Mouse (Mus musculus) limb, embryonic 15.5 days (tissue): ENCODE results near the gene Ncapg. TPM values are rescaled to one million over a fixed set of nuclear protein-coding genes. Genes with fewer than 3 reads are reported as not detected.
"Not testable (repeated sequence)": the region's sequence is repeated elsewhere in the genome, so short reads cannot be mapped to it uniquely, and the experiment has no call there.

ENCODE experiments used
- ATAC-seq: fragments of 200-750 bp; cut with Nextera tagmentation; 2 replicates; pipeline ENCODE4 v1.8.0; 2017; ENCODE audit warnings: low read depth, moderate TSS enrichment; ENCODE audit not compliant: insufficient number of reproducible peaks, low FRiP score, low TSS enrichment
- H3K27ac ChIP-seq: fragments of 300-500 bp; sonication (generic); 2 replicates; pipeline ENCODE4 v1.5.1; 2015; ENCODE audit warnings: moderate library complexity, mild to moderate bottlenecking, inconsistent platforms
- H3K27me3 ChIP-seq: fragments of 300-500 bp; sonication (generic); 2 replicates; pipeline ENCODE4 v1.6.1; 2015; ENCODE audit warnings: inconsistent platforms
- H3K36me3 ChIP-seq: fragments of 300-500 bp; sonication (generic); 2 replicates; pipeline ENCODE4 v1.6.1; 2015; ENCODE audit warnings: inconsistent platforms
- H3K4me1 ChIP-seq: fragments of 300-500 bp; sonication (generic); 2 replicates; pipeline ENCODE4 v1.6.1; 2015; ENCODE audit warnings: inconsistent platforms
- H3K4me2 ChIP-seq: fragments of 300-500 bp; sonication (generic); 2 replicates; pipeline ENCODE4 v1.6.1; 2015; ENCODE audit warnings: mild to moderate bottlenecking, inconsistent platforms
- H3K4me3 ChIP-seq: fragments of 300-500 bp; sonication (generic); 2 replicates; pipeline ENCODE4 v1.5.1; 2015; ENCODE audit warnings: mild to moderate bottlenecking, inconsistent platforms
- H3K9ac ChIP-seq: fragments of 300-500 bp; sonication (generic); 2 replicates; pipeline ENCODE4 v1.6.1; 2015; ENCODE audit warnings: inconsistent platforms
- H3K9me3 ChIP-seq: fragments of 300-500 bp; sonication (generic); 2 replicates; pipeline ENCODE4 v1.6.1; 2016; ENCODE audit warnings: inconsistent platforms
- WGBS: fragments of 180-500 bp; shearing (Covaris S2); methylation state at CpG from one replicate; pipeline ENCODE4 v1.1.7; 2015; 5-methylcytosine and 5-hydroxymethylcytosine counted together
- polyA plus RNA-seq: library from polyadenylated mRNA; unstranded; fragments of >200 nt; fragmentation: Nextera tagmentation; extraction: Ambion mirVana; gene quantifications from 2 replicates; pipeline ENCODE4 v1.2.1, GENCODE M21; 2015

The Ncapg gene
- 33.0 and 35.7 TPM in 2 replicates for polyA plus RNA-seq

DNA sequence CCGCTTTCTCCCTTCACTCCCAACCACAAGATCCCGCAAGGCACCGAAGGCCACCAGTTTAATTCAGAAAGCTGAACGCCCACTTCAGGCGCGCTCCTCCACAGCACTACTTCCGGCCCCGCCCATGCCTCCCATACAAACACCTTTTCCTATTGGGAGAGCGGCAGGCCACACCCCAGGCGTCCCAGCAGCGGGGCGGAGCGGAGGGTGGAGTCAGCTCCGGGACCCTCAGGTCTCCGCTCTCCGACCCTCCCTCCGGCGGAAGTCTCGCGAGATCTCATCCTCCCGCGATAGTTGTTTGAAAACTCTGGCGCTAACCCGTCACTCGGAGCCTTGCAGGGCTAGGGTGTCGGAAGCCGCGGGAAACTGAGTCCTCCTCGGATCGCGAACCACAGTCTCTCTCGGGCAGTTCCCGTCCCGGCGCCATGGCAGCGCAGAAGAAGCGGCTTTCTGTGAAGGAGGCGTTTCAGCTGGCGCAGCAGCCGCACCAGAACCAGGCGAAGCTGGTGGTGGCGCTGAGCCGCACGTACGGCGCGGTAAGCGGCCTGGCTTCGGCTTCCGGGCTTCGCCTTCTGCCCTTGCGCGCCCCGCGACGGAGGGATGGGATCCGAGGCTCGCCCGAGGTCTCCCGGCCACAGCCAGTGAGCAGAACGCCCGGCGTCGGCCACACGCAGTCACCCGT, at the start of gene Ncapg:
Gene Ncapg, plus strand, starts transcription at position 322 of the 682 bp plus-strand sequence.
- no peaks in the 10 kb centered on the region for H3K27me3 ChIP-seq

DNA sequence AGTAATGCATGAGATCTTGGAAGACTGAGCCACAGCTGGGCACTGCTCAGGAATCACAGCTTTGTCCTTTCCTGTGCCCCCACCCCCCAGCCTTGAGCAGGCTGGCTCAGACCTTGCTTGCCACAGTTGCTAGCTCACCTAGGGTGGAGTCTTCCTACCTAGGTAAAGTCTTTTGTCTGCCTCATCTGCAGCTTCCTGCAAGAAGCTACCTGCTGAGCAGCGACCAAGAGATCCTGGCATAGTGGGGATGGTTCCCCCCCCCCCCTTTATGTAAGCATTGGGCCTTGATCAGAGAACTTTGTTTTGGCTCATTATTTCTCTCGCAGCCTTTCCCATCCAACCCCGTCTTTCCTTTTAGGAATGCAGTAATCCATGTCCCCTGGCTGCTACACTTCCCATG, 48.2 kb upstream of the Ncapg start:
- no peaks in the 10 kb centered on the region for H3K27me3 ChIP-seq
- WGBS: 48% methylated on average over 3 of the region's 3 CpGs
- H3K4me1 ChIP-seq: no peaks in the 10 kb centered on the region
- ATAC-seq: no peak
- H3K9ac ChIP-seq: no peak overlapping the region
- no peak overlapping the region for H3K4me2 ChIP-seq
- H3K4me3 ChIP-seq: no peak overlapping the region
- no peaks in the 10 kb centered on the region for H3K9me3 ChIP-seq
- no peaks in the 10 kb centered on the region for H3K36me3 ChIP-seq
- no peak overlapping the region for H3K27ac ChIP-seq

More for the DNA sequence above, at the start of gene Ncapg:
- ATAC-seq: peak; percentile 100
- peak within 1 kb of the TSS; percentile 83 for H3K4me3 ChIP-seq
- peaks cover 11% of the 10 kb centered on the region for H3K4me1 ChIP-seq
- WGBS: under 1% methylated on average over 66 of the region's 66 CpGs
- H3K27ac ChIP-seq: peak within 1 kb of the TSS; percentile 87
- peak within 1 kb of the TSS; percentile 96 for H3K4me2 ChIP-seq
- peak within 1 kb of the TSS; percentile 62 for H3K9ac ChIP-seq
- no peaks in the 10 kb centered on the region for H3K36me3 ChIP-seq
- H3K9me3 ChIP-seq: no peaks in the 10 kb centered on the region

DNA sequence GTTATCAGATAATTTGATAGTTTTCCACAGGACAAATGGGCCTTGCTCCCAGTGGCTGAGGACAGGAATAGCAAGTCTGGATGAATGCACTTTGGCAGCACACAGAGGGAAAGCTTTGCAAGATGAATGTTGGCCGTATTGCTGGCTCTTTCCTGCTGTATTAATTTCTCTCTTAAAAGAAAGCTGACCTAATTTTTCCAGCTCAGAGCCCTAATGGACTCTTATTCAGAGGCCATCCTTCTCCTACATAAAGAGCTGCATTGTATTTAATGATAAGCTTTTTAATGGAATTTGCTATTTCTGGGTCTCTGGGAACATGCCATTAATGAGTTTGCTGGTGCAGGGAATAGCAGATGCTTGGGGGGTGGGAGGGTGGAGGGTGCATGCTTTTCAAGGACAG, 41.9 kb upstream of the Ncapg start:
- WGBS: 29% methylated on average over 1 of the region's 1 CpGs
- no peak overlapping the region for H3K27ac ChIP-seq
- H3K36me3 ChIP-seq: no peaks in the 10 kb centered on the region
- H3K9me3 ChIP-seq: no peaks in the 10 kb centered on the region
- no peaks in the 10 kb centered on the region for H3K27me3 ChIP-seq
- no peak for ATAC-seq
- no peak overlapping the region for H3K9ac ChIP-seq
- no peak overlapping the region for H3K4me3 ChIP-seq
- no peaks in the 10 kb centered on the region for H3K4me1 ChIP-seq
- no peak overlapping the region for H3K4me2 ChIP-seq

DNA sequence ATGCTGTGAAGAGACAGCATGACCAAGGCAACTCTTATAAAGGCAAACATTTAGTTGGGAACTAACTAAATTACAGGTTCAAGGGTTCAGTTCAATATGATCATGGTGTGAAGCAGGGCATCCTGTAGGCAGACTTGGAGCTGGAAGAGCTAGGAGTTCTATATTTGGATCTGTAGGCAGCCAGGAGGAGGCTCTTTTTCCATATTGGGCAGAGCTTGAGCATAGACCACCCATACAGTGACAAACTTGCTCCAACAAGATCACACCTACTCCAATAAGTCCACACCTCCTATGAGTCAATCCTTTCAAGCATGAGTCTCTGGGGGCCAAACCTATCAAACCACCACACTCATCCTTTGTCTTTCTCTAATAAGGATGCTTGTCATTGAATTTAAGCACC, 40.2 kb upstream of the Ncapg start:
- H3K27ac ChIP-seq: no peak overlapping the region
- H3K4me1 ChIP-seq: no peaks in the 10 kb centered on the region
- H3K36me3 ChIP-seq: no peaks in the 10 kb centered on the region
- no peaks in the 10 kb centered on the region for H3K27me3 ChIP-seq
- no peak overlapping the region for H3K9ac ChIP-seq
- ATAC-seq: no peak
- H3K4me3 ChIP-seq: no peak overlapping the region
- no peaks in the 10 kb centered on the region for H3K9me3 ChIP-seq
- H3K4me2 ChIP-seq: no peak overlapping the region

DNA sequence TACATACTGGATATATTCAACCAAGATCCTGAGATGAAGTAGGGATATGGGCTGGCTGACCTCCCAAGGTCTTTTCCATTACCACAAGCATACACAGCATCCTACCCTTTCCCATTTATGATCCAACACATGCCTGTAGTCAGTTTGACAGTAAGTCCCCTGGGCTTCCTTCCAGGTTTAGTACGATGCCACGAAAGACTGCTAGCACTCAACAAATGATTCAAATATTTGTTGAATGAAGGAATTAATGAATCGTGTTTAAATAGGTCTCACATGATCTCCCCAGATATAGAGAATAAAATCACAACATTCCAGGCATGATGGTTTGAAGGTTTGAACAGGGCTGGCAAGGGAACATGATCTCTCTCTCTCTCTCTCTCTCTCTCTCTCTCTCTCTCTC, 31.3 kb upstream of the Ncapg start:
- no peak overlapping the region for H3K27ac ChIP-seq
- no peaks in the 10 kb centered on the region for H3K9me3 ChIP-seq
- WGBS: 30% methylated on average over 3 of the region's 3 CpGs
- no peak overlapping the region for H3K4me3 ChIP-seq
- peaks cover 5% of the 10 kb centered on the region; the same call in 1 of the 2 replicates for H3K27me3 ChIP-seq
- no peak for ATAC-seq
- H3K4me2 ChIP-seq: peak overlapping the region; percentile 91; the same call in 1 of the 2 replicates
- H3K9ac ChIP-seq: no peak overlapping the region
- H3K36me3 ChIP-seq: no peaks in the 10 kb centered on the region
- peaks cover 9% of the 10 kb centered on the region for H3K4me1 ChIP-seq

DNA sequence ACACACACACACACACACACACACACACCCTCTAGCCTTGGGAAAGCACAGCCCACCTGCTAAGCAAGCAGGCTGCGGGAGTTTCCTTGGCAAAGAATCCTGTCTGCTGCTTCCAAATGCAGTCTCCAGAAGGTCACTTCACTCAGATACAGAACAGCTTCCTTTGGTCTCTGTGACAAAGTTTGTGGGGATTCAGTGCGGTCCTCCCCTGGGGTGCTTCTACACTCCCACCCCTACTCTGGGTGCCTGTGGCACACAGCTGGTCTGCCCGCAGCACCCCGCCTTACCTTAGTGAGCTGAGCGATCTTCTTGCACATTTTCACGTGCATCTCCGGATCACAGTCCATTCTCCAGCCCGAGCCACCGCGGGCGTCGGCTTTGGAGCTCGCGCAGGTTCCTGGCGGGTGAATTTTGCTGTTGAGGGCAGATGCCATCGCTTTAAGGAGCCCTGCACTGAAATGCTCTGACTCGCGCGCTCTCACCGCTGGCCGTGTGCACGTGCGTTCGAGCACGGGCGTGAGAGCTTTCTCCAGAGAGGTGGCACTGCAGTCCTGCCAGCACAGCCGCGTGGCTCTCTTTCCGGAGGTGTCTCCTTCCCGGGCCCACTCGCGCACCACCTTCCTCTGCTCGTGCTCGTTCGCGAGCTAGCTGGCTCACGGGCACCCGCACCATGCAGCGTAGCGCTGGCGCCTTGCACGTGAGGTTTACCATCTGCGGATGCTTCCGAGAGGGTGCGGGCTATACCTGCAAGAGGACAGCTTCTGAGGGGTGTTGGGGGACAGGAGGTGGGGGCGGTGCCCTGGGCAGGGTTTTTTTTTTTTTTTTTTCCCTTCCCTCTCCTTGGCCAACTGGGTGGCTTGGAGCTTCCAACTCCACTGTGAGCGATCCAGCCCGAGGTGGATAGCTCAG, 30.7 kb upstream of the Ncapg start, which contains the start of gene Fam184b:
Gene Fam184b, minus strand, starts transcription at position 809 of the 909 bp plus-strand sequence.
- peak within 1 kb of the TSS; percentile 0; the same call in 1 of the 2 replicates for H3K27ac ChIP-seq
- under 1% methylated on average over 48 of the region's 48 CpGs for WGBS

DNA sequence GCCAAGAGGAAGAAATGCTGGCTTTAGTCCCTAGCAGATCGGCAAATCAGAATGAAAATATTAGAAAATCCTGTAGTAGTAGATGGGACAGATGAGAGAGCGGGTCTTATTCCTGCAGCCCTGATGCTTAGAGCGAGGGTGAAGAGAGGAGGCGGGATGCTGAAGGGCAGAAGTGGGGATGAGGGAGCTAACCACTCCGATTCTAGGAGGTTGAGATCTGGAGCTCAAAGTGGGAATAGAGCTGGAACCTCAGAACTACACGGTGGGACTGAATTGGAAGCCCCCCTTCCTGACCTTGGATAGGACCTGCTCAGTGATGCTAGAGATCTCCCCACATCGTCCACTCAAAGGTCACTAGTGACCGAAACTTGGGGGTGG, 30.0 kb upstream of the Ncapg start:
- H3K27me3 ChIP-seq: peaks cover 5% of the 10 kb centered on the region; the same call in 1 of the 2 replicates
- H3K9ac ChIP-seq: peak overlapping the region; percentile 38; the same call in 1 of the 2 replicates
- under 1% methylated on average over 8 of the region's 8 CpGs for WGBS
- no peak overlapping the region for H3K27ac ChIP-seq
- peaks cover 9% of the 10 kb centered on the region for H3K4me1 ChIP-seq
- peak overlapping the region; percentile 59 for H3K4me3 ChIP-seq
- 0 out of 2 replicates have a peak, but pooled peaks have one; percentile 30 for ATAC-seq
- peak overlapping the region; percentile 91 for H3K4me2 ChIP-seq
- H3K36me3 ChIP-seq: no peaks in the 10 kb centered on the region
- H3K9me3 ChIP-seq: no peaks in the 10 kb centered on the region

More for the DNA sequence above, 30.7 kb upstream of the Ncapg start, which contains the start of gene Fam184b:
- Histone ChIP-seq H3K4me2 (peak within 1 kb of the TSS; percentile 91), H3K4me1 (peaks cover 9% of the 10 kb centered on the region), H3K9ac (peak within 1 kb of the TSS; percentile 38), H3K9me3 (no peaks in the 10 kb centered on the region), H3K36me3 (no peaks in the 10 kb centered on the region), H3K4me3 (peak within 1 kb of the TSS; percentile 59), H3K27me3 (peaks cover 5% of the 10 kb centered on the region; the same call in 1 of the 2 replicates)
- ATAC-seq: peak; percentile 74; the same call in 1 of the 2 replicates

DNA sequence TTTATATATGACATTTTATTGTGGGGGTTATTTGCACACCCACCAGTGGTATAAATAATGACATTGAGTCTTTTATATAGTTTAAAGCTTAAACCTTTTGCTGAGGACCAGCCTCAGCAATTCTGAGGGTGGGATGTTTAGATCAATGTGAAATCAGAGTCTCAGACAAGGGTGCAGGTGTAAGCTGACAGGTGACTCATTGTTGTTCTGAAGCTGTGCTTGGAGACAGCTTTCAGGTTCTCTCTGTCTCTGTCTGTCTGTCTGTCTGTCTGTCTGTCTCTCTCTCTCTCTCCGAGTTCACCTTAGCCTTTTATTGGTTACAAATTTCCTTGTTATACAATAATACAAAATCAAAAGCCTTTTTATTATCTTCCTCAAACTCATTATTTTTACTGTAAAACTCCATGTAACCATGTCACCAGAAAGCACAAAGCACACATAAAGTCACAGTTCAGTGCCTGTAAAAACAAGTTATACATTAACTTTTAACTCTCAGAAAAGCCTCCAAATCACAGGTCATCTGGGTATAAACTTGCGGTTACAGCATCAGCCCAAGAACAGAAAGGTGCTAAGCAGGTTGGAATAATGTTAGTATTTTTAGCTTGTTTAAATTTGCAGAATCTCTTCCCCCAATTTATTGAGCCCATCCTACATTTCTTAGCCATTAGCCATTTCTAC, 18.6 kb upstream of the Ncapg start:
- Histone ChIP-seq H3K4me2 (no peak overlapping the region), H3K36me3 (no peaks in the 10 kb centered on the region), H3K4me1 (no peaks in the 10 kb centered on the region), H3K9ac (no peak overlapping the region), H3K27me3 (no peaks in the 10 kb centered on the region), H3K9me3 (no peaks in the 10 kb centered on the region), H3K4me3 (no peak overlapping the region), H3K27ac (no peak overlapping the region)
- no peak for ATAC-seq
- 64% methylated on average over 2 of the region's 2 CpGs for WGBS

DNA sequence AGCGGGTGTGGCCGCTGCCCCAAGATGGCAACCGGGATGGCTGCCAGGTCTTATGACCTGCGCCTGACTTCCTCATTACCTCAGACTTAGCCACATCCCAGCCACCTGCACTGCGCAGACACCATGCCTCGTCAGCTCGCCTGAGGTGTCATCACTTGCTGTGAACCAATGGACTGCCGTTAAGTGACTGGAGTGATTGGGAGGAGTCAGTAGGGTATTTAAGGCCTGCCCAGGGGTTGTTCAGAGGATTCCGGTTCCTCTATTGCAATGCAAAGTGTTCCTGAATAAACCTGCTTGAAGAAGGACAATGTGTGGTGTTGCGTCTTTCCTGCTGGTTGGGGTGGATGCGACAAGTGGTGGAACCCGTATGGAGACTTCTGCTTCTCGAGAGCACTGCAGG, 11.3 kb upstream of the Ncapg start:
- H3K27me3 ChIP-seq, H3K4me2 ChIP-seq, H3K4me3 ChIP-seq, H3K9ac ChIP-seq, H3K36me3 ChIP-seq, ATAC-seq, H3K27ac ChIP-seq, H3K9me3 ChIP-seq, H3K4me1 ChIP-seq: not testable (repeated sequence)
- 91% methylated on average over 13 of the region's 13 CpGs for WGBS

DNA sequence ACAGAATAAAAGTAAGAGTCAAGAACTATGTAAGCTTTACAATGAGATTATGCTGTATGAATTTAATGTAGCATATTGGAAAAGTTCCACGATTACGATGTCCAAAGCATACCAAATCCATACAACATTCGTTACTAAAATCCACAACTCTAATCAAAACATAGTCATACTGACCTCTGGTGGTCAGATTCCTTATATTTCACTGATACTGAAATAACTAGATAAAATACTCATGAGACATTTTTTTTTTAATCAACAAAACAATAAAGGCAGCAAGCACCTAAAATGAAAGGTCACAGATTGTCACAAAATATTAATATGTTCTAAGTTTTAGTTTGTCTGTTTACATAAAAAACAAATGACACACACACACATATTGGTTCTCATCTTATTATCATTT, 1.4 kb upstream of the Ncapg start:
- Histone ChIP-seq H3K27me3 (no peaks in the 10 kb centered on the region), H3K27ac (no peak overlapping the region), H3K4me2 (no peak overlapping the region), H3K9me3 (no peaks in the 10 kb centered on the region), H3K9ac (no peak overlapping the region), H3K36me3 (no peaks in the 10 kb centered on the region), H3K4me1 (peaks cover 11% of the 10 kb centered on the region), H3K4me3 (no peak overlapping the region)
- ATAC-seq: no peak
- WGBS: 14% methylated on average over 3 of the region's 3 CpGs

DNA sequence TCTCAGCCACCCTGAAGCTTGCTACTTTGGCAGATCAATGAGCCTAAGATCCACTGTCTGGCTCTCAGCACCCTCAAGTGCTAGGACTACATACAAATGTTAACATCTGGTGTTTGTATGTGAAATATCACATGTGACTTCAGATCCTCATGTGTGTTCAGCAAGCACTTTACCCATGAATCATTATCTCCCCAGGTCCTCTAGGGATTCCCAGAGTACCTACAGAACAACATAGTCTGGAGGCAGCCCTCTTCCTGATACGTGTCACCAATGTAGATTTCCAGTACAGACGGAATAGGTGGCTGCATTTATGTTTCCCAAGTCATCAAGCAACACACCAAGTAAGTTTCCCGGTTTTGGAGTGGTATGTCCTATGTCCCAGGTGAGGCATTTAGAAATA, 888 bp upstream of the Ncapg start:
- 0% methylated on average over 3 of the region's 3 CpGs for WGBS
- H3K4me3 ChIP-seq: peak overlapping the region; percentile 83

More for the DNA sequence above, 888 bp upstream of the Ncapg start:
- peak overlapping the region; percentile 87 for H3K27ac ChIP-seq
- peak overlapping the region; percentile 96 for H3K4me2 ChIP-seq
- no peaks in the 10 kb centered on the region for H3K36me3 ChIP-seq
- no peak for ATAC-seq
- no peaks in the 10 kb centered on the region for H3K27me3 ChIP-seq
- no peaks in the 10 kb centered on the region for H3K9me3 ChIP-seq
- peaks cover 11% of the 10 kb centered on the region for H3K4me1 ChIP-seq
- peak overlapping the region; percentile 56 for H3K9ac ChIP-seq
